Mouse (Mus musculus) brain, embryonic 18.5 days (tissue): ENCODE data around the gene Ogfod1.

ENCODE experiments used
- DNase-seq: peaks from one replicate; pipeline ENCODE4 v3.0.0-alpha.2; 2012; ENCODE audit warnings: low read depth, low spot score

Ogfod1 gene

GRCm38 (mm10) chr8:94068793-94069192 is 31.8 kb downstream of the Ogfod1 start:
- DNase-seq = no peak

GRCm38 (mm10) chr8:94076461-94077192 is 39.6 kb downstream of the Ogfod1 start:
- DNase-seq = no peak

GRCm38 (mm10) chr8:94087964-94088363 is 51.0 kb downstream of the Ogfod1 start:
- DNase-seq = no peak

GRCm38 (mm10) chr8:94089715-94090114 is 52.7 kb downstream of the Ogfod1 start:
- DNase-seq = no peak

- no peak for DNase-seq
Observed at GRCm38 (mm10) chr8:94092848-94093247, 55.9 kb downstream of the Ogfod1 start.

GRCm38 (mm10) chr8:94094281-94094680 is 57.3 kb downstream of the Ogfod1 start:
- no peak for DNase-seq

- DNase-seq = peak; percentile 99
Observed at GRCm38 (mm10) chr8:94098081-94098974, 61.3 kb downstream of the Ogfod1 start, which contains the start of gene Bbs2. Gene Bbs2 (minus strand): TSS chr8:94098928.

- no peak for DNase-seq
Observed at GRCm38 (mm10) chr8:94098996-94099395, 62.0 kb downstream of the Ogfod1 start.

GRCm38 (mm10) chr8:94104146-94104545 is 67.1 kb downstream of the Ogfod1 start:
- no peak for DNase-seq

- DNase-seq = no peak
Observed at GRCm38 (mm10) chr8:94107871-94108270, 70.9 kb downstream of the Ogfod1 start.

- no peak for DNase-seq
Observed at GRCm38 (mm10) chr8:94109396-94109795, 72.4 kb downstream of the Ogfod1 start.

- no peak for DNase-seq
Observed at GRCm38 (mm10) chr8:94109835-94110234, 72.8 kb downstream of the Ogfod1 start.

GRCm38 (mm10) chr8:94110526-94111177 is 73.7 kb downstream of the Ogfod1 start:
- no peak for DNase-seq

- DNase-seq = no peak
Observed at GRCm38 (mm10) chr8:94113435-94113834, 76.4 kb downstream of the Ogfod1 start.

GRCm38 (mm10) chr8:94113972-94114371 is 77.0 kb downstream of the Ogfod1 start:
- no peak for DNase-seq
